Mouse (Mus musculus) kidney, adult 8-10 months (tissue): ENCODE data around the gene Selenbp1.
"Not testable (repeated sequence)": the region's sequence is repeated elsewhere in the genome, so short reads cannot be mapped to it uniquely, and the experiment has no call there.

Experiments used
- DNase-seq, 2 experiments: peaks; one replicate each; pipeline ENCODE4 v3.0.0; 2022

Selenbp1 gene

DNA sequence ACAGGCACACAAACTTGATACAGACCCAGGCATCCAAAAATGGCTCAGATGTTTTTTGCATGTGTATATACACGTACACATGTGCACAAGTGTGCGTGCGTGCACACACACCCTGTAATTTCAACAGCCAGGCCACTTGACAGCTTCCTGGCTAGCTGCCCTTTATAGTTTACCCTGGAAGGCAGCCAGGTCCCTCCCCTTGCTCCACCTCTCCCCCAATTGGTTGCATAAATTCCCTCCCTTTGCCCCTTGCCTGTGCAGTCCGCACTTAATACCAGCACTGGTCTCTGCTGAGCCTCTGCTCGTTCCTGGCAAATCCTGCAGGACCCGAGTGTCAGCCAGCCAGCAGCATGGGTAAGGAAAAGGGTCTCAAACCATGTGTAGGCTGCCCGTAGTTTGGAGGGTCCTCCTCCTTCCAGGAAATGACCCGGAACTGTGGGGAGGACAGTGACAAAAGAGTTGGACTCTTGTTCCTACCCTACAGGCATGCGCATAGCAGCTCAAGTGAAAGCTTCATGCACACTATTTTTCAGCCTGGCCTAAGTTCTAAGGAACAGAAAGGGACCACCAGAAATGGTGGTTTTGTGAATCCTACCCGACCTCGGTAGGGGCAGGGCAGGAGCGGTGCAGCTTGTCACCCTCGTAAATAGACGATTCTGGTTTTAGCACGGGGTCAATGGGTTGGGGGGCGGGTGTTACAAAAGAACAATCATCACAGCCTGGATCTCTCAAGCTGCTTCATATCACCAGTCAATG, at the start of gene Selenbp1:
Selenbp1 (plus strand) TSS at position 248 of the 756 bp plus-strand sequence.
- peak; percentile 95 to 97 for DNase-seq

DNA sequence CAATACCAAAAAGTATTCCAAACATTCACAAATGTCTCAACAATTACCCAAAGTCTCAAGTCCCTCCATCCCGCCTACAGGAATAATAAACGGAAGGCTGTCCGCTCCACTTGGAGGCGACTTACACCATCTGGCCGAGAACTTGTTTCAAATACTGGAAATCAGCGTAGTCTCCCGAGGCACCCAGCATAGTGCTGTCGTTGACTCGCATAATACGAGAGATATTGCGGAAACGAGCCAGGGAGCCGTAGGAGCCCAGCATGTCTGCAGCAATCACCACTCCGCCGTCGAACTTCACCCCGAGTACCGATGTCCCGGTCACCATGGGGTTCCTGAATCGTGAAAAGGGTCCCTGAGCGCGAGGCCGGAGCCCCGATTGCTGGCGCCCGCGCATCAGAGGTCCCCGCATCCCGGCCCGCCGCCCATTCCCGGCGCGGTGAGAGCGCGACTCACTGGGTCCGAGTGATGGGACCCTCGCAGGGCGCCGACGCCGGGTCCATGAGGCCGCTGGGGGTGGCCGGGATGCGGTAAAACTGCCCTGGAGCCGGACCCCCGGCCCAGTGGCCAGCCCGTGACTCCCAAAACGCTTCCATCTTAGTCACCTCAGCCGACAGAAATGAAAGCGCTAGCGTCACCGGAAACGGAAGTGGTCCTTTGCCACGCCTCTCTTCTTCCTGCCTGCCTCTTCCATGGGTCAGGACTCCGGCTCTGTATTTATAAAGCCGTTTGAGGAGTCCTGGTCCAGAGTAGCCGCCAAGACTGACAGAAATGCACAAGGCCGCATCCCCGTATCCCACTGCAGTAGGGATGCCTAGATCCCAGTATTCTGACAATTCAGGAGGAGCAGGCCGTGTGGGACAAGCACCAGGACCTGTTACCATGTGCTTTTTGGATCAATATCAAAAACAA, 46.3 kb upstream of the Selenbp1 start, which contains the start of gene Psmb4:
Psmb4 (minus strand) TSS at position 646 of the 909 bp plus-strand sequence.
- DNase-seq: peak; percentile 85 to 90

DNA sequence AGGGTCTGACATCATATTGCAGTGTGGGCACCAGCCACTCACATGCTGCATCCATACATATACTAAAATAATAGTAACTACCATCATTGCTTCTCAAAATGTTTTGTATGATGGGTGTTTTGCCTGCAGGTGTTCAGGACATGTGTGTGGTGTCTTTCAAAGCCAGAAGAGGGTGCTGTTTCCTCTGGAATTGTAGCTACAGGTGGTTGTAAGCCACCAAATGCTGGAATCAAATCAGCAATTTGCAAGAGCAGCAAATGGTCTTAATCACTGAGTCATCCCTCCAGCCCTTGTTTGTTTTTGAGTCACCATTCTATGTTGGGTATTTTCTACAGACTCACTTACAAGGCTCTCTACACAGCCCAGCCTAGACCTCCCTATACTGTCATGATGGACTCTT, 44.3 kb upstream of the Selenbp1 start:
- DNase-seq: peak; percentile 60 to 62

DNA sequence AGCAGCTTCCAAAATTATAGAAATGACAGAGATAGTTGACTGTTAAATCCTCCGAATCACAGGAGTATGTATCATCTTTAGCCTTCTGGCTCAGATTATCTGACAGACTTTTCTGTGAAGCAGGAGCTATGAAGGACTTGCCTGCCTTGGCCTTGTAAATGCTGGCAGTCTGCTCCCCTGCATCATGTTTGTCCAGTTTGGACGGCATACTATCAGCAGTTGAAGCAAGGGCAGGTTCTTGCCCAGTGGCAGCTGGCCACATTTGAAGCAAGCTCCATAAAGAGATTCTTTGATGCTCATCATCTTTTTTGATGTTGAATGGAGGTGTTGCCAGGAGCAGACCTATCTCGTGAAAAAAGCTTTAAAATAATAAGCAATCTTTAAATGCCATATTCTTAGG, 38.8 kb upstream of the Selenbp1 start:
- no peak for DNase-seq

DNA sequence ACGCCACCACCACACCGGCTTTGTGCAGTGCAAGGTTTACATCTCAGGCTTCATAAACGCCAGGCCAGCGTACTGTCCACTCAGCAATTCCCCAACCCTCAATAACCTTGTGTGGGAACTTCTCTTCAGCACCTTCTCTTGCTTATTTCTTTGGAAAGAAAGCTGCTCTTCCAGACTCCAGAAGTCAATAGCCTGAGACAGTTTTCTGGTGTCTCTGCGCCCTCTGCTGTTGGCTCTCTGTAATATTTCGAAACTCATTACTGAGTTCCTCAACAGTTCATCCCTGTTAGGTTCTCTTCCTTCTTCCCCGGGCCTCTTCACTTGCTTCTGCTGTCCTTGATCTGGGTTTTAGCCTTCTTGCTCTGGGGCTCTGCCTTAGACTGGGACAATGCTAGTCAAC, 30.1 kb upstream of the Selenbp1 start:
- DNase-seq: peak; percentile 55 to 71

DNA sequence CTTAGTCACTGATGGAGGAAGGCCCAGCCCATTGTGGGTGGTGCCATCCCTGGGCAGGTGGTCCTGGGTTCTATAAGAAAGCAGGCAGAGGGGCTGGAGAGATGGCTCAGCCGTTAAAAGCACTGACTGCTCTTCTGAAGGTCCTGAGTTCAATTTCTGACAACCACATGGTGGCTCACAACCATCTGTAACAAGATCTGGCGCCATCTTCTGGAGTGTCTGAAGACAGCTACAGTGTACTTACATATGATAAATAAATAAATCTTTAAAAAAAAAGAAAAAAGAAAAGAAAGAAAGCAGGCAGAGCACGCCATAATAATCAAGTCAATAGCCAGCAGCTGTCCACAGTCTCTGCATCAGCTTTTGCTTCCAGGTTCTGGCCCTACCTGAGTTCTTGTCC, 28.1 kb upstream of the Selenbp1 start:
- DNase-seq: not testable (repeated sequence)

DNA sequence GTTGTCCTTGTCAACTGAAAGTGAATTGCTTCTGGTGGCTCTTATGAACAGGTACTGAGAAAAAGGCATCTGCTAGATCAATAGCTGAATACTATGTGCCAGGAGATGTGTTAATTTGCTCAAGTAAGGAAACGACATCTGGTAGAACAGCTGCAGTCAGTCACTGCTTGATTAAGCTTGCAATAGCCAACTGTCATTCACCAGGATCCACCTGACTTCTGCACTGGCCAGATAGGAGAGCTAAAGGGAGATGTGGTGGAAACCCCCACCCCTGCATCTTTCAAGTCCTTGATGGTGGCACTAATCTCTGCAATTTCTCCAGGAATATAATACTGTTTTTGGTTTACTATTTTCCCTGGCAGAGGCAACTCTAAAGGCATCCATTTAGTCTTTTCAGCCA, 26.4 kb upstream of the Selenbp1 start:
- no peak for DNase-seq

DNA sequence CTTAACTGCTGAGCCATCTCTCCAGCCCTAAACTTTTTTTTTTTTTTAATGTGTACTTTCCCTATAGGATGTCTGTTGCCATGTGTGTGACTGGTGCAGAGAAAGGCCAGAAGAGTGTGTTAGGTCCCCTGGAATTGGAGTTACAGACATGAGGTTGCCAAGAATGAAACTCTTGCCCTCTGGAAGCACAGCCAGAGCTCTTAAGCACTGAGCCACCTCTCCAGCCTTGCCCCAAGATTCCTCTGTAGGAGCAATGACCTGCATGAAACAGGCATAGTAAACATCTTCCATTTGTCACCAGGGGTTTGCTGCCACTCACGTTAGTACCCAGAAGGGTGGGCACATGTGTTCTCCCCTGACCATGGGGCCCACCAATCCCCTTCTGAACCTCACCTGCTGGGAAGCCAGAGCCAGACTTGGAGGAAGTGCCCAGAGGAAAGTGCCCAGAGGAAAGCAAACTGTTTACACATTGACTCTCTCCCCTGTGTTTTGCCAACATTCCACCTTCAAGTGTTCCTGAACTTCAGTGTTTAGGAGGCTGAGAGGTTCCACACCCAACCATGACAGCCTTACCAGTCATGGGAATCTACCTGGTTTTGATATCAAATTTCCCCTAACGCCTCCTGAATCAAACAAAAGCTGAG, 21.7 kb upstream of the Selenbp1 start:
- DNase-seq: no peak

DNA sequence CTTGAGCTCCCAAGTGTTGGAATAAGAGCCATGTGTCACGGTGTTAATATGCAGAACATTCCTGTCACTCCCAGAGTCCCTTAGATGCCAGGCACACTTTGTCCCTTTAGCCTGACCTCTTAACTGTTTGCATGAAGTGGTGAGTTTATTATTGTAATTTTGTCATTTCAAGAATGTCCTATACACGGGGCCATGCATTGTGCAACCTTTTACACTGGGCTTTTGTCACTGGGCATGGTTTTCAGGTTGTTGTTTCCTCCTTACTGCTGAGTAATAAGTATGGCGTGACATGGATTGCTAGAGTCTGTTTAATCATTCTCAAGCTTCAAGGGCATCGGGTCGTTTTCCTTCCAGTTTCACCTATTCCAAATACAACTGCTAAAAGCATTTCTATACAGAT, 19.1 kb upstream of the Selenbp1 start:
- DNase-seq: peak; percentile 39 to 77

DNA sequence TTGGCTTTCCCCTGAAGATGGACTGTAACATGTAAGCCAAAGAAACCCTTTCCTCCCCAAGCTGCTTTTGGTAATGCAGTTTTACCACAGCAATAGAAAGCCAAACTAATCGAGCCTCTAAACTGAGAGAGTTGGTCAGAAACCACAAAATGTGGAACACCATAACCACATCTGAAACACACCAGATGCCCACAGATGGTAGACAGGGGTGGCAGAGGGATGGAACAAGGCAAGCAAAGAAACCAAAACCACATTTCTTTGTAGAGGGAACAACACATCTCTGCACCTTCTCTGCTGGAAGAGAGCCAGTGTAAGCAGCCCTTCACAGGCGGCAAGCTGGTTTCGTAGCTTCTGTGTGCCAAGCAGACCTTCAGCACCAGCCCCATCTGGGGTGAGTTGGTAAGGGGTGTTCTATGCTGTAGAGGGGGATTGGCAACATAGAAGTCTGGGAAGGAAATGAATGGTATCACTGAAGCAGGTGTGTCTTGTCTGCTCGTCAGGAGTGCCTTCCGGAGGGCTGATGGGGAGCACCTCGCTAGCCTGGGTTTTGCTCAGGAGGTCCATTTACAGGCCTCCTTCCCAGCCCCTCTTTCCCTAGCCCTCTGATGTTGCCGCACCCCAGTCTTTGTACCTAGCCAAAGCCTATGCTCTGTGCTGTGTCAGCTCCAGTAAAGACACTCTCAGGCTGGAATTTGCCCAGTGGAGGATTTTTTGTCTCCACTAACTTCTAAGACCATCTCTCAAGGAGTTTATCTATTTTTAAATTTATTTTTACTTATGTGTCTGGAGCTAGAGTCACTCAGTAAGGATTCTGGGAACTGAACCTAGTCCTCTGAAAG, 16.7 kb upstream of the Selenbp1 start:
- DNase-seq: peak in 1 of 2 experiments; percentile 41

DNA sequence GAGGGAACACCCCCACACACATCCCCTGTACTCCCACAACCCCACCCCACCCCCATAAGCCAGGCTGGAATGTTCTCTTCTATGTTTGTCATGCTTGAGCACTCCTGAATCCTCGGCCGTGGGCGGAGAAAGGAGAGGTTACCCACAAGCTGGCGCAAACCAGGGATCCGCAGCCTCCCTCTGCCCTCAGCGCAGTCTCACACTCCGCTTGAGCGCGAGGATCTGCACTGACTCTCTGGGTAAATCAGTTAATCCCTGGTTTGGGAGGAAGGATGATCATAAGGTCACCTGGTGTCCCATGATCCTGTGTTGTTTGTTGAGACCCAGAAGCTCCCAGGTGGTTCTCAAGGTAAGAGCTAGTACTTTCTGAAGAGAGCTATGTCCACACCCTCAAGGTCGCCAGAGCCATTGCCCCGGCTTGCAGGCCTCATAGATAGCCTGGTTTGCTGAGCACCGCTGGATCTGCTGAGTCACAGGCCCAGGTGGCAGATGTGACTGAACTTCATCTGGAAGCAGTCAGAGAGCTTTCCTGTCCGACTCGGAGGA, 15.0 kb upstream of the Selenbp1 start:
- DNase-seq: peak; percentile 89 to 91

DNA sequence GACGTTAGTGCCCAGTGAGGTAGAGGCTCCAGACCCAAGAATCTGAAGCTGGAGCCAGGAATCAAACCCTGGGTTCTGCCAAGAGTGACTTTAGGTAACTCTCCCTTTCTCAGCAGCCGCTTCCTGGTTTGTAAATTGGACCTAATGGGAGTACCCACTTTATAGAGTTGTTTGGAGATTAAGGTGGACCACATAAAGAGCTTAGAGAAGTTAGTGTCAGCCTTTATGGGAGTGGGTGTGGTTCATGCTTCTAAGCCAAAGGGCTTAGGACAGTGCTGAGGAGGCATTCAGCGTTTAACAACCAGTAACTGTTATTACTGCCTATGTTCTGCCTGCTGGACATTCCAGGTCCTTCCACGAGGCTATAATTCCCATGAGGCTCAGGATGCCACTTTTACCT, 14.0 kb upstream of the Selenbp1 start:
- DNase-seq: no peak

DNA sequence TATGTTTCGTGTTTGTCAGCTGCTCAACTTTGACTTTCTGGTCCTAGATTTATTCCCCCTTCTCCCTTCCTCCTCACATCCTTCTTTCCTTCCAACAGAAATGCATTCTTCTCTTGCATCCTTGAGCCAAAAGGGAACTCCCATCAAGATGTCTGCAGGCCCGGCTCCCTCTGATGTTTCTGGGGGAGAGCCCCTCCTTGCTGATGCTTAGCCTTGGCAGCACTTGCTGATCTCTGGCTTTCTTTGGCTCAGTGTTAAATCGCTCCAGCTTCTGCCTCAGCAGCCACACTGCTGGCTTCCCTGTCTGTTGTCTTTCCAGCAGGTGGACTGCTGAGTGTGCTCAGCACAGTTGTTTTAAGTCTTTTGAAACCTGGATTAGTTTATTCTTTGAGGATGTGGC, 11.8 kb upstream of the Selenbp1 start:
- no peak for DNase-seq

DNA sequence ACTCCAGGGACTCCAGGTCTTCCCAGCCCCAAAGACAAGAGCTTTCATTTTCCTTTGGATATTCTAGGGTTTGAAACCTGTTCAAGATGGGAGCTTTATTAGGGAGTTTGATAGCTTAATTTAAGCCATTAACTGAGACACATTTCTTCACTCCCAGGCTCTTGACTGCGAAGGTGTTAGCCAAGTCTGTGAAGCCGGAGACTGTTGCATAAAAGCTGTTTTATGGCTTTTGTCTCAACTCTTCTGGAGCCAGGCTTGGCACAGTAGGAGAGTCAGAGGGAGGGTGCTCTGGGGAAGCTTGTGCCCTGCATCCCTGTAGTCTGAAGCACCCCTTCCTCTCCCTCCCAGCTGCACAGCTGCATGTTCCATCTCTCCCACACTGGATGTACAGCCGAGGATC, 10.5 kb upstream of the Selenbp1 start:
- DNase-seq: no peak

DNA sequence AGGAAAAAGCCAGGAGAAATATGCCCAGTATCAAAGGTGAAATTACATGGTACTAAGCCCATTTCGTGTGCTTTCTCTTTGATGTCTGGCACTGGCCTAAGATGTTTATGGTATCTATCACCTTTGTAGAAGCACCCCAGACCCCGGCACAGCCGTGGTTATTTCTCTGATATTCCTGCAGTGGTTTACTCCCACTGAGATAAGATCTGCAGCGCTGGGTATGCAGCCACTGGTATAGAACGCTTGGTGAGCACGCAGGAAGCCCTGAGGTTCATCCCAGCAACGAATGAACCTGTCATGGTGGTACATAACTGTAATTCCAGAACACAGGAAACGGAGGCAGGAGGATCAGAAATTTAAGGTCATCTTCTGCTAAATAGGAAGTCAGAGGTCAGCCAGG, 8.2 kb upstream of the Selenbp1 start:
- no peak for DNase-seq

DNA sequence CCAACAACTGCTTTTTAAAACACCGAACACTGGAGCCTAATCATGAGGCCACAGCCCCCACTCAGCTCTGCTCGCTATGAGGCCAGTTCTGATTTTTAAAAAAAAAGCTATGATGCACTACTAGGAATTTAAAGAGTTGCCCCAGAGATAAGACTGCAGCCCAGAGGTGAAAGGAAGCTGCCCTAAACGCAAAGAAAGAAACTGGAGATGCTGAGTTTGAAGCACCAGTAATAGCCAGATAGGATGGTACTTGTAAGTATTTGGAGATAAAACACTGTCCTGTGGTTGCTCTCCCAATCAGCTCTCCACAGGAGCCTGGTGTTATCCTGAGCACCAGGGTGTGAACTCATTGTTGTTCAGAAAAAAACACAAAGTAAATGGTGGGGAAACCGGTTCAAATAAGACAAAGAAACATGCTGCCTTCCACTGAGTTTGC, 6.5 kb upstream of the Selenbp1 start:
- DNase-seq: not testable (repeated sequence)

DNA sequence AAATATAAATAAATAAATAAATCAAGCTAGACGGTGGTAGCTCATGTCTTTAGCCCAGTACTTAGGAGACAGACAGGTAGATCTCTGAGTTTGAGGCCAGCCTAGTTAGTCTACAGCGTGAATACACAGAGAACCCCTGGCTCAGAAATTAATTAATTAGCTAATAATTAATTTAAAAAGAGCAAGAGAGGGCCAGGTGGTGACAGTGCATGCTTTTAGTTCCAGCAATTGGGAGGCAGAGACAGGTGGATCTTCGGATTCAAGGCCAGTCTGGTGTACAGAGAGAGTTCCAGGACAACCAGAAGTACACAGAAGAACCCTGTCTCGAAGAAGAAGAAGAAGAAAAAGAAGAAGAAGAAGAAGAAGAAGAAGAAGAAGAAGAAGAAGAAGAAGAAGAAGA, 3.9 kb upstream of the Selenbp1 start:
- DNase-seq: not testable (repeated sequence)

DNA sequence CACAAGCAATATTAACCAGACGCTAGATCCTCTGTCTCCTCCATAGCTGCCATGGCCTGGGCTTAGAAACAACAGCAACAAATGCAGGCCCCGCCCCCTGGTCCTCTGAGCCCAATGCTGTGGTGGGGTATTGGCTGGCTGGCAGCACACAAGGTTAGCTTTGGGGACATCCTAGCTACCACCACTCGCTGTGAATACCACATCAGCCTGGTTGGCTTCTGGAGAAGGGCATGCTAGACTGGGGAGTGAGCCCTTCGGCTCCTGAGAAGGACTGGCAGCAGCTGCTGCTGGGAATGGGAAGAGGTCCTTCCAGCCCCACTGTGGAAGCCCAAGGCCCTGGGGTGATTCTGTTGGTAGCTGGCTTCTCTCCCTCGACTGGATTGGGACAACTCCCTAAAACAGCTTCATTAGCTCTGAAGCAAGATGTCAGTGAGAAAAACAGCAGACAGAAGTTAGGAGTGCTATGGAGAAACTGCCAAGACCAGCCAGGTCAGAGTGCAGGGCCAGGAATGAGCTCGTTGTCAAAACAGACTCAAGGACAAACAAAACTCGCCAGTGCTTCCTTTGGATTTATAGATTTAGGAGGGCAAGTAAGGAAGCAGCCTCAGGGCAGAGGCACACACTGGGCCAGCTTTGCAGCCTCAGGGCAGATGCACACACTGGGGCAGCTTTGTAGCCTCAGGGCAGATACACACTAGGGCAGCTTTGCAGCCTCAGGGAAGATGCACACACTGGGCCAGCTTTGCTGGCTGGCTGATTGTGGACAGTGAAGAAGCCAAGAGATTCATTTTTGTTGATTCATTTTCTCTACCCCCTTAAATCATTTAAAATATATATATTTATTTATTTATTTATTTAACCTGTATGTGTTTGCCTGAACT, 2.2 kb upstream of the Selenbp1 start:
- peak; percentile 63 to 68 for DNase-seq

DNA sequence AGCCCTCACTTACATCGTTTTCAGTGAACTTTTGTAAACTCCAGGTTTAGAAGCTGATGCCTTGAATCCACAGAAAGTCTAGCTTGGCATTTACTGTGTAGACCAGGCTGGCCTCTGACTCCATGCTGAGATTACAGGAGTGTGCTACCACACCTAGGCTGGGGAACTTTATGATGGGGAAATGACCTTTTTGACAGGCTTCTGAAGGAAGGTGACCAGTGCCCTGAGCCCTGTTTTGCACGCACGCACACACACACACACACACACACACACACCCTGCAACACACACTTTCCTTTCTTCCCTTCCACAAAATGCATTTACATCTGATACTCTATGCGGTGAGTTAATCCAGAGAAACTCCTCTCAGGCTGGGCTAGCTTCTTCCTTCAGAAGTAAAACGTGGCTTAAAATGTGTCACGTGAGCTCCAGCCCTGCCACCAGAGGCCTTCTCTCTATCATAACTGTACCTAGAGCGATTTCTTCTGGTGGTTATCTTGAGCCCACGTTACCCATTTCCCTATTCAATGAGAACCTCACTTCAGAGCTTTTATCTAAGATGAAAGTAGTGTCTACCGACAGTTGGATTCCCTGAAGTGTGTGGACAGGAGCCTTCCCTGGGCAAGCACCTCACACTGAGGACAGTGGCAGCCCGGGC, 1.3 kb upstream of the Selenbp1 start:
- DNase-seq: not testable (repeated sequence)

DNA sequence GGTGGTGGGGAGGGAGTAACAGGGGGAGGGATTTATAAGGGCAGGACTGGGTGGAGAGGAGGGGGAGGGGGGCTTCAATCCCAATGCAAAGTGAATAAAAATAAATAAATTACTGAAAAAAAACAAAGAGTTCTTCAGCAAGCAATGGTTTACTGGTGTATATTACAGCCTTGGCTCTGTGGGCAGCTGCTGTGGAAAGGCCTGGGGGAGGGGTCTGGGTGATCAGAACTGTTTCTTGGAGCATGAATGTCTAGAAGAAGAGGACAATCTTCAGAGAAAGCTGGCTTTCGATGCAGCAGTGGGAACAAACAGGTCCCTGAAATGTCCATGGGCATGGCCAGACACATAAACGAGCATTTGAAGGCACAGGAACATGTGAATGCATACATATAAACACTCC, 577 bp upstream of the Selenbp1 start:
- DNase-seq: not testable (repeated sequence)
